Mouse (Mus musculus) adrenal gland, adult 10 weeks (tissue): Measurements from ENCODE around the gene Prpf40a. TPM values are rescaled to one million over a fixed set of nuclear protein-coding genes. Genes with fewer than 3 reads are reported as not detected.

Experiments
- polyA plus RNA-seq: library from polyadenylated mRNA; stranded (reverse); fragments of 350-450 nt; fragmentation: Illumina TruSeq; extraction: RNeasy Lipid Tissue Mini Kit (QIAGEN cat#74804); gene quantifications from one replicate; pipeline ENCODE4 v1.2.3, GENCODE M21; 2014; ENCODE audit warnings: low read depth, low replicate concordance

Prpf40a gene
- polyA plus RNA-seq, result 381 TPM

GRCm38 (mm10) chr2:53190684-53191511 lies at the start of gene Prpf40a:
Gene Prpf40a (minus strand): TSS chr2:53191284.

GRCm38 (mm10) chr2:53191523-53192220 lies 588 bp upstream of the Prpf40a start, which contains the start of gene Arl6ip6:
Gene Arl6ip6 (plus strand): TSS chr2:53191726.

Other genes starting within 250 kb of the Prpf40a start
- 53.2 TPM for gene Arl6ip6, start 442 bp upstream of the Prpf40a start, polyA plus RNA-seq